Mouse (Mus musculus): Measurements from ENCODE around the gene Traf3ip1. TPM values are rescaled to one million over a fixed set of nuclear protein-coding genes. Genes with fewer than 3 reads are reported as not detected.

The Traf3ip1 gene
- polyA plus RNA-seq, 2 experiments = 1.3 to 4.1 TPM

GRCm38 (mm10) chr1:91525838-91526237, 31.4 kb downstream of the Traf3ip1 start:
- H3K27ac ChIP-seq = no peak overlapping the region
- no peak overlapping the region for H3K4me3 ChIP-seq (ENCODE audit: insufficient read depth in 1 of 2, low read depth in 2 of 2, low read length in 2 of 2)
- DNase-seq (ENCODE audit: low read depth in 3 of 3, low spot score in 3 of 3) = no peak
- no peak for TF ChIP-seq CTCF (IDR thresholded peaks at IDR 0.05; ENCODE audit: low read depth)
- no peak for TF ChIP-seq EP300 (IDR thresholded peaks at IDR 0.05; ENCODE audit: low read depth)
- no peak overlapping the region for H3K9ac ChIP-seq (replicated peaks)
- H3K36me3 ChIP-seq (replicated peaks; ENCODE audit: control insufficient read depth, insufficient read depth, low read depth) = no peaks in the 10 kb centered on the region; the same call in 1 of the 2 replicates
- H3K4me2 ChIP-seq (ENCODE audit: low read depth) = no peak overlapping the region
- H3K27me3 ChIP-seq (ENCODE audit: control insufficient read depth, insufficient read depth, low read length) = no peaks in the 10 kb centered on the region
- ATAC-seq (ENCODE audit: insufficient read depth) = no peak
- no peaks in the 10 kb centered on the region for H3K9me3 ChIP-seq (ENCODE audit: control insufficient read depth, low read length)
- H3K4me1 ChIP-seq (replicated peaks; ENCODE audit: control insufficient read depth in 2 of 2, insufficient read depth in 2 of 2, low read length in 1 of 2) = no peaks in the 10 kb centered on the region
- WGBS (ENCODE audit: insufficient replicate concordance) = 84% methylated on average over 14 of the region's 14 CpGs

- ATAC-seq (ENCODE audit: insufficient read depth) (no peak), DNase-seq (ENCODE audit: low read depth in 3 of 3, low spot score in 3 of 3) (no peak)
- WGBS (ENCODE audit: insufficient replicate concordance) = 69% methylated on average over 9 of the region's 9 CpGs
- no peaks in the 10 kb centered on the region for H3K27me3 ChIP-seq (ENCODE audit: control insufficient read depth, insufficient read depth, low read length)
- H3K36me3 ChIP-seq (replicated peaks; ENCODE audit: control insufficient read depth, insufficient read depth, low read depth) = no peaks in the 10 kb centered on the region; the same call in 1 of the 2 replicates
- TF ChIP-seq EP300 (IDR thresholded peaks at IDR 0.05; ENCODE audit: low read depth) (no peak), CTCF (IDR thresholded peaks at IDR 0.05; ENCODE audit: low read depth) (no peak)
- no peak overlapping the region for H3K9ac ChIP-seq (replicated peaks)
- H3K4me1 ChIP-seq (replicated peaks; ENCODE audit: control insufficient read depth in 2 of 2, insufficient read depth in 2 of 2, low read length in 1 of 2) = peaks cover 22 to 25% of the 10 kb centered on the region in 2 experiments
- H3K4me3 ChIP-seq (ENCODE audit: insufficient read depth in 1 of 2, low read depth in 2 of 2, low read length in 2 of 2) = no peak overlapping the region
- no peaks in the 10 kb centered on the region for H3K9me3 ChIP-seq (ENCODE audit: control insufficient read depth, low read length)
- H3K27ac ChIP-seq = no peak overlapping the region
- H3K4me2 ChIP-seq (ENCODE audit: low read depth) = no peak overlapping the region
Measured at GRCm38 (mm10) chr1:91530166-91530565, 35.7 kb downstream of the Traf3ip1 start.

GRCm38 (mm10) chr1:91532243-91532642, 37.8 kb downstream of the Traf3ip1 start:
- H3K4me1 ChIP-seq (replicated peaks; ENCODE audit: control insufficient read depth in 2 of 2, insufficient read depth in 2 of 2, low read length in 1 of 2) = peaks cover 22 to 26% of the 10 kb centered on the region in 2 experiments
- ATAC-seq (ENCODE audit: insufficient read depth) (no peak), DNase-seq (ENCODE audit: low read depth in 3 of 3, low spot score in 3 of 3) (no peak)
- no peaks in the 10 kb centered on the region for H3K27me3 ChIP-seq (ENCODE audit: control insufficient read depth, insufficient read depth, low read length)
- H3K4me3 ChIP-seq (ENCODE audit: insufficient read depth in 1 of 2, low read depth in 2 of 2, low read length in 2 of 2) = no peak overlapping the region
- H3K4me2 ChIP-seq (ENCODE audit: low read depth) = no peak overlapping the region
- WGBS (ENCODE audit: insufficient replicate concordance) = 82% methylated on average over 4 of the region's 4 CpGs
- H3K9ac ChIP-seq (replicated peaks) = no peak overlapping the region
- no peaks in the 10 kb centered on the region for H3K36me3 ChIP-seq (replicated peaks; ENCODE audit: control insufficient read depth, insufficient read depth, low read depth)
- TF ChIP-seq EP300 (IDR thresholded peaks at IDR 0.05; ENCODE audit: low read depth) (no peak), CTCF (IDR thresholded peaks at IDR 0.05; ENCODE audit: low read depth) (no peak)
- H3K9me3 ChIP-seq (ENCODE audit: control insufficient read depth, low read length) = no peaks in the 10 kb centered on the region
- peak overlapping the region; percentile 84 for H3K27ac ChIP-seq

- peak overlapping the region; percentile 84 for H3K27ac ChIP-seq
- TF ChIP-seq CTCF (IDR thresholded peaks at IDR 0.05; ENCODE audit: low read depth) (0 out of 2 replicates have a peak, but pooled peaks have one; percentile 8), EP300 (IDR thresholded peaks at IDR 0.05; ENCODE audit: low read depth) (no peak)
- H3K36me3 ChIP-seq (replicated peaks; ENCODE audit: control insufficient read depth, insufficient read depth, low read depth) = no peaks in the 10 kb centered on the region
- H3K4me2 ChIP-seq (ENCODE audit: low read depth) = peak overlapping the region; percentile 69
- peaks cover 26 to 29% of the 10 kb centered on the region in 2 experiments for H3K4me1 ChIP-seq (replicated peaks; ENCODE audit: control insufficient read depth in 2 of 2, insufficient read depth in 2 of 2, low read length in 1 of 2)
- no peaks in the 10 kb centered on the region for H3K27me3 ChIP-seq (ENCODE audit: control insufficient read depth, insufficient read depth, low read length)
- ATAC-seq (ENCODE audit: insufficient read depth) (peak; percentile 59), DNase-seq (ENCODE audit: low read depth in 3 of 3, low spot score in 3 of 3) (no peak)
- no peaks in the 10 kb centered on the region for H3K9me3 ChIP-seq (ENCODE audit: control insufficient read depth, low read length)
- H3K4me3 ChIP-seq (ENCODE audit: insufficient read depth in 1 of 2, low read depth in 2 of 2, low read length in 2 of 2) = no peak overlapping the region
- WGBS (ENCODE audit: insufficient replicate concordance) = 66% methylated on average over 5 of the region's 5 CpGs
- peak overlapping the region; percentile 56 for H3K9ac ChIP-seq (replicated peaks)
Measured at GRCm38 (mm10) chr1:91532892-91533291, 38.4 kb downstream of the Traf3ip1 start.

- Histone ChIP-seq H3K9me3 (ENCODE audit: control insufficient read depth, low read length) (no peaks in the 10 kb centered on the region), H3K36me3 (replicated peaks; ENCODE audit: control insufficient read depth, insufficient read depth, low read depth) (no peaks in the 10 kb centered on the region), H3K27ac (peak overlapping the region; percentile 84), H3K27me3 (ENCODE audit: control insufficient read depth, insufficient read depth, low read length) (no peaks in the 10 kb centered on the region), H3K4me3 (ENCODE audit: insufficient read depth in 1 of 2, low read depth in 2 of 2, low read length in 2 of 2) (peak overlapping the region; percentile 32 to 41), H3K4me1 (replicated peaks; ENCODE audit: control insufficient read depth in 2 of 2, insufficient read depth in 2 of 2, low read length in 1 of 2) (peaks cover 32 to 34% of the 10 kb centered on the region in 2 experiments), H3K9ac (replicated peaks) (peak overlapping the region; percentile 66), H3K4me2 (ENCODE audit: low read depth) (peak overlapping the region; percentile 69)
- WGBS (ENCODE audit: insufficient replicate concordance) = 32% methylated on average over 2 of the region's 2 CpGs
- TF ChIP-seq EP300 (IDR thresholded peaks at IDR 0.05; ENCODE audit: low read depth) (peak; percentile 93), CTCF (IDR thresholded peaks at IDR 0.05; ENCODE audit: low read depth) (peak; percentile 76)
- DNase-seq (ENCODE audit: low read depth in 3 of 3, low spot score in 3 of 3) (peak; percentile 85 to 87 (median 86)), ATAC-seq (ENCODE audit: insufficient read depth) (peak; percentile 95)
Measured at GRCm38 (mm10) chr1:91533483-91533882, 39.0 kb downstream of the Traf3ip1 start.
